Mouse (Mus musculus) c-Kit-negative CD71-positive TER-119-positive erythroid progenitor cells, embryonic 14.5 days (primary cell): Measurements from ENCODE around the gene Wipf2.

ENCODE experiments used
- DNase-seq: peaks from one replicate; pipeline ENCODE4 v3.0.0-alpha.2; 2013; ENCODE audit warnings: low read depth, low spot score

Gene Wipf2

DNA sequence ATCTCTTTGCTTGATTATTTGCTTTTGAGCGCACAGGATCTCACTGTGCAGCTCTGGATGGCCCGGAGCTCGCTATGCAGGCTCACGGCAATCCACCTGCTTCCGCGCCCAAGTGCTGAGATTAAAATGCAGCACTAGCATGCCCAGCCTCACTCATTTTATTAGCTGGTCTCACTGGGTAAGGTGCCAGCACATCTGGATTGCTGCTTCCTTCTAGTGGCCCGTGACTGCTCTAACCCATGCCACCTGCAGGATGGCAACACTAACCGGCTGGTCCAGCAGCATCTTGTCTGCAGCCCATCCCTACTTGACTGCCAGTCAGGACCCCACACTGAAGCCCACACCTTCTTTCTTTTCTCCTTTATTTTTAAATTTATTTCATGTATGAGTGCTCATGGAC lies 9.3 kb upstream of the Wipf2 start:
- DNase-seq: no peak

DNA sequence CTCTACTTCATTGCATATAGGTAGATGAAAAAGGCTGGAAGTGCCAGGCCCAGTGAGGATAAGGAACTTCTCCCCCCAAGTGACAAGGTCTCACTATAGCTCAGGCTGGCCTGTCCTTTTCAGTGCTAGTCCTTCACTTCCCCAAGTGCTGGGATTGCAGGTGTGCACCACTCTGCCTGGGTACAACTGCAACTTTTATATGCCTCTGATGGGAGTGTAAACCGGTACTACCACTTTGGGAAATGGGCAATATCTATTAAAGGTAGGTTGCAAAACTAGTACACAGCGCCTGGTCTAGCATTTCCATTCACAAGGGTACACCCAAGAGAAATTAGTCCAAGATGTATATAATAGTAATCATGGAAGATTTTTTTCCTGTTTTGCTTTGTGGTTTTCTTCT lies 8.8 kb upstream of the Wipf2 start:
- DNase-seq: no peak

DNA sequence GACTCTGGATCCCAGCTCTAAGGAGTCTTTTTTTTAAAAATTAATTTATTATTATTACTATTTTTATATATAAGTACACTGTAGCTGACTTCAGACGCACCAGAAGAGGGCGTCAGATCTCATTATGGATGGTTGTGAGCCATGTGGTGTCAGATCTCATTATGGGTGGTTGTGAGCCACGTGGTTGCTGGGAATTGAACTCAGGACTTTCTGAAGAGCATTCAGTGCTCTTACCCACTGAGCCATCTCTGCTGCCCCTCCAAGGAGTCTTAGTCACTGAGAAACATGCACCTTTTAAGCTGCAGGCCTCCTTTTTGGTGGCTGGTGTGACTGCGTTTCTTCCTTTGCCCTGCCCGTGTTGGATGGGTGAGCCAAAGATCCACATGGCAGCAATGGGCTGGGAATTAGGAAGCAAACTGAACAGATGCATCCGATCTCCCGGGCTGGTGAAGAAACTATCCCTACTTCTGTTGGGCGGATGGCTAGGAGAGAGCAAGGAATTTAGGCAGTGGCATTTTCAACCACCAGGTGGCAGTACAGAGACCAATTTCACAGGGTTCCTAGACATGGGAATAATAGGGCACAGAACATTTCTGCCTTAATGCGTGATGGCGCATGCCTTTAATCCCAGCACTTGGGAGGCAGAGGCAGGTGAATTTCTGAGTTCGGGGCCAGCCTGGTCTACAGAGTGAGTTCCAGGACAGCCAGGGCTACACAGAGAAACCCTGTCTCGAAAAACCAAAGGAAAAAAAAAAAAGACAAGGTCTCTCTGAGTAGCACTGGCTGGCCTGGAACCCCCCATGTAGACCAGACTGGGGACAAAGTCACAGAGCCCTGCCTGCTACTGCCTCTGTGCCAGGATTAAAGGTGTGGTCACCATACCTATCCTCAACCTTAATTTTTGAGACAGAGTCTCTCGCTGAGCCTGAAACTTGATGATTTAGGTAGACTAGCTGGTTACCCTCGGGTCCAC lies 4.4 kb upstream of the Wipf2 start:
- DNase-seq: peak; percentile 83

DNA sequence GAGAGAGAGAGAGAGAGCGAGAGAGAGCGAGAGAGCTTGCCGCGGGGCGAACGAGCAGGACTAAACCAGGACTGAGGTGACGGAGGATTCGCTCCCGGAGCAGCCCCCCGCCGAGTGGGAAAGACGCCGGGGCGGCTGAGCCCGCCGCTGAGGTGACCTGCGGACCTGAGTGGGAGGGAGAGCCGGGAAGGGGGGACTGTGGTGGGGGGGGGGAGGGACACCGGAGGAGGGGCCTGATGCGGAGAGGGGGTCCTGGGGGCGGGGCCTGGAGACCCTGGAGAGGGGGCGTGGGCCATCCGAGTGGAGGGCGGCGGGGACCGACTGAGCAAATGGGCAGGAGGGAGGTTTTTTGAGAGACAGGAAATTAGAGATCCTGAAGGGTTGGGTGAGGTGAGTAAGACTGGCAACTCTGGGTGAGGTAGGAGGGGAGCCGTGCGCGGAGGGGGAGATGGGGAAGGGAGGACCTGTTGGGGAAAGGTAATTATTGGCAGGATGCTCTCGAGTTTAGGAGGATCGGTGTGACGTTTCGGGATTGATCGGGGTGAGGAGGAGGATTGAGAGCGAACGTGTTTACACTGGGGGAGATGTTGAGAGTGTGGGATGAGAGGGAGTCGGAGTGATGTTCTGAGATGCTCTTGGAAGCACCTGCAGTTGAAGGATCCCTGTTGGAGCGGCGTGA lies 452 bp downstream of the Wipf2 start:
- DNase-seq: peak; percentile 17

DNA sequence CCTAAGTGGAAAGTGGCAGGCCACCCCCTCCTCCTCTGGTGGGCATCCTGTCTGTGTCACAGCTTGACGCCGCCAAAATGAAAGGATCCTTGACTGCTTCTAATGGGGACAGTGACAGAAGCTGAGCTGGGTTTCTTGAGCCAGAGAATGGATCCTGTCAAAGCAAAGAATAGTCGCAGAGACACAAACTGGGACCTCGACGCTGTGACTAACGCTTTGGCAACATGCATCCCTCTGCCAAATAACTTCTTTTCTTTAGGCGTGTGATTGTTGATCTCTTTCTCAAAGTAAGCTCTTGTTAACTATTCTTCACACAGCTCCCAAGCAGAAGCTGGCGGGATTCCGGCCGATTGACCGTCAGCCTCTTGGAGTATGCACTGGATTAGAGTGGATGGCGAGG lies 3.9 kb downstream of the Wipf2 start:
- no peak for DNase-seq

DNA sequence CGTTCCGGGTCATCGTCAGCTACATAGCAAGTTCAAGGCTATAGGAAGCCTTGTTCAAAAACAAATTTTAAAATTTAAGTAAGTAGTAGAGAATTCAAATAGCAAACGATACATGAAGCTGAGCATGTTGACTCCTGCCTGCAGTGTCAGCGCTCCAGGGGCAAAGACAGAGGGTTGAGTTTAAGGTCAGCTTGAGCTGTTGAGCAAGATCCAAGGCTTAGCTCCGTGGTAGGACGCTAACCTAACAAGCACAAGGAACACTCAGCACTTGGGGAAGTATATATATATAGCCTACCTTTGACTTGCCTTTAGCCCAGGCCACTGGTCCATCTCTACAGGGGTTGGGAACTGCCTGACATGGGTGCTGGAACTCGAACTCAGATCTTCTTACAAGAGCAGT lies 6.5 kb downstream of the Wipf2 start:
- no peak for DNase-seq

DNA sequence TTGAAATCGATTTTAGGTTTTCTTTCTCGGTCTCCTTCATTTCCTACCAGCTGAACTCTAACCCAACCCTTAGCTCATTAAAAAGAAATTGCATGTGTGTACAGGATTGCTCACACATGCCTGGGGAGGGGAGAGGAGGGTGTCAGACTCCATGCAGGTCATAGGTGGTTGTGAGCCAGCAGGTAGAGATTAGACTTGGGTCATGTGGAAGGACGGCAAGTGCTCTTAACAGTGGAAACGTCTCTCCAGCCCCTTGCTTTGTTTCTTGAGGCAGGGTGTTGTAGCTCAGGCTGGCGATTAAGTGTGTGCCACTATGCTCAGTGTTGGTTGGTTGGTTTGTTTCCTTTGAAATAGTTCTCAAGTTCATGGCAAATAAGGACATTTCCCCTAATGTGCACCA lies 7.4 kb downstream of the Wipf2 start:
- no peak for DNase-seq

DNA sequence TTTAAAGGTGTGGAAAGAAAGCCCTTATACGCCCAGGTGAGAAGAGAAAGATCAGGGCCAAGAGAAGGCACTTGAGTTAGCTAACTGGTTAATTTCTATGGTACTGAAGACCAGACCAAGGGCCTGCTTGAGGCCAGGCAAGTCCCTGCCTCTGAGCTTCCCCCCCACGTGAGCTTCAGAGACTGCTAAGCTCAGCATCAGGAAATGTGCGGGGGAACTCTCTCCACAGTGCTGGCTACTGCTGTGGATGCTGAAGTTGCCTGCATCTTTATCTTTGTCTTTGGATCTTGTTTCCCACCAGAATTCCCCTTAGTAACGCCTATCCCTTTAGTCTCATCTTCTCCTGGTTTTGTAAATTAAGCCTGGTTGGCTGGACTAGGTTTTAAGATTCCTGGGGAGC lies 8.0 kb downstream of the Wipf2 start:
- no peak for DNase-seq

DNA sequence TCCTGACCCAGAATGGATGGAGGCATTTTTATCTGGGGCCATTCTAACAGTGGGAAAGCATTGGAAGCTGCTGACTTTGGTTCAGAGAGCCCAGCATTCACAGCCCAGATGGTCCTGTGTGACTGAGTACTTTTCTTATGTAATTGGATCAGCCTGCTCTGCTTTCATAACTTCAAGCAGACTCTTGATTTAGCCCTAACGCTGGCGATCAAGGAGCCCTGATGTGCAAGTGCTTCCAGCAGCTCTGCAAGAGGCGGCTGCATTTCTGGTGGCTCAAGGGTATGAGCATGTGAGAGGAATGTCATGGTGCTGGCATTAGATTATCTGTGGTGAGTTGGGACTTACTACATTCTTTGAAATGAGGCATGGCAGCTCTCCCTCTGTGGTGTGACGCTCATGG lies 8.6 kb downstream of the Wipf2 start:
- DNase-seq: no peak

DNA sequence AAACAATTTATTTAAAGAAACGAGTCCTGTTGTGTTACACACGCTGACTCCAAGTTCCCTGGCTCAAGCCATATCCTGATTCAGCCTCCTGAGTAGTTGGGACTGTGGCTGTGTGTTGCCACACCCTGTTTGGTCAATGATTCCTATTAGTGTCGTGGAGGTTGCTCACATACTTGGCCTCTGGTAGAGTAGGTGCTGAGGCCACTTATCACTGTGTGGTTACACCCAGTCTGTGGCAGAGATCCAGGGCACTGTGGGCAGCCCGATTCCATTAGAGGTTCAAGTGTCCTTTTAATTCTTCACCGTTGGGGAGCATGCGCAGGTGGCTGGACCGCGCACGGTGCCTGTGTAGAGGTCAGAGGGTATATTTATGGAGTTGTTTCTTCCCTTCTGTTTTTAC lies 10.5 kb downstream of the Wipf2 start:
- no peak for DNase-seq

DNA sequence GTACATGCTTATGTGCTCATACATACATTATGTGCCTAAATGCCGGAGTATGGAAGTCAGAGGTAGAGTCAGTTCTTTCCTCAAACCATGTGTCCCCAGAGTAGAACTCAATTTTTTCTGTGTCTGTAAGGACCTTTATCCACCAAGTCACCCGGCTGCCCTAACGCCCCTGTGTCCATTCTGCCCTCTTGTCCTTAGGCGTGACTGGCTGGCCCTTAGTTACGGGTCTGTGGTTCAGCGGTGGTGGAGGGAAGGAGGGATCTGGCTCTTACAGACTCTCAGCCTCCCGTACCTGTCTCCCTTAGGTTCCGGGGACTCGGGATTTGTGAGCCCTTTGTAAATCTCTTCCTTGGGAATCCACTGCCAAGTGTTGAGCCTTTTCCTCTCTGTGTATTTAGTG lies 13.6 kb downstream of the Wipf2 start:
- DNase-seq: no peak

DNA sequence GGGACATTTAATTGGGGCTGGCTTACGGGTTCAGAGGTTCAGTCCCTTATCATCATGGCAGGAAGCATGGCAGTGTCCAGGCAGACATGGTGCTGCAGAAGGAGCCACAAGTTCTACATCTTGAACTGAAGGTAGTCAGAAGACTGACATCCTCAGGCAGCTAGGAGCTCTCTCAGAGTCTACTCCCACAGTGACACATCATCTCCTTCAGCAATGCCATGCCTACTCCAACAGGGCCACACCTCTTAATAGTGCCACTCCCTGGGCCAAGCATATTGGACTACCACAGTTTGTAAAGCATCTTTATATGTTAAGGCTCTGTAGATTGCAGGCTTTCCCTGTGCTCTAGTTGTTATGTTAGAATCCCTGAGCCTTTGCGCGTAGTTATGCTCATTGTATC lies 24.3 kb downstream of the Wipf2 start:
- DNase-seq: no peak

DNA sequence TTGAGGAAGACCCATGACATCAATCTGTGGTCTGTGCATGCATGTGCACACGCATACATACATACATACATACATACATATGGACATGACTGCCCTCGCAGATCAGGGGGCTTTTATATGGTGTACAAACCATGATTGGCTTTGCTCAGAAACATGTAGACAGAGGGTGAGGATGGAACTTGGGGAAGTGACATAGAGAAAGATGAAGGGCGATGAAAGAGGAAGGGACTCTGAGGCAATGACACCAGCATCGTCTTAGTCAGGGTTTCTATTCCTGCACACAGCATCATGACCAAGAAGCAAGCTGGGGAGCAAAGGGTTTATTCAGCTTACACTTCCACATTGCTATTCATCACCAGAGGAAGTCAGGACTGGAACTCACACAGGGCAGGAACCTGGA lies 25.6 kb downstream of the Wipf2 start:
- DNase-seq: no peak

DNA sequence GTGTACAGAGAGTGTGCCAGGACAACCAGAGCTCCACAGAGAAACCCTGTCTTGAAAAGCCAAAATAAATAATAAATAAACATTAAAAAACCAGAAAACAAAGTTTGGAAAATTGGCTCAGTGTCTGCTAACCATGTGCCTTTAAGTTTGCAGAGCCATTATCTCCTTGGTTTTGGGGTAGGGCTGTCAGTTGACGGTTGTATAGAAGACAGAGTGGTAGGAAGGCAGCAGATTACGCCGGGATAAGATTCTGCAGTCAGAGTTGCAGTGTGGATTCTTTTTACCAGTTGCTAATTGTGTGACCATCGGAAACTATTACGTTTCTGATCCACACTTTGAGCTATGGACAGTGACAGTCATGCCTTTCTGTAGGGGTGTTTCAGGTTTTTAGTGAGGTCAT lies 26.5 kb downstream of the Wipf2 start:
- DNase-seq: no peak

DNA sequence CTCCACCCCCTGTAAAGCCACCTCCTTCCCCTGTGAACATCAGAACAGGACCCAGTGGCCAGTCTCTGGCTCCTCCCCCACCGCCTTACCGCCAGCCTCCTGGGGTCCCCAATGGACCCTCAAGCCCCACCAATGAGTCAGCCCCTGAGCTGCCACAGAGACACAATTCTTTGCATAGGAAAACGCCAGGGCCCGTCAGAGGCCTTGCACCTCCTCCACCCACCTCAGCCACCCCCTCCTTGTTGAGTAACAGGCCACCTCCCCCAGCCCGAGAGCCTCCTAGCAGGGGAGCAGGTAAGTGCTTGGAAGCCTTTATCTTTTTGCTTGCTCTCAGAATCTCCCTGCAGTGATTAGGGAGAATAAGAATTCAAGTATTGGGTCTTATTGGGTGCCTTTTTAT lies 29.0 kb downstream of the Wipf2 start:
- DNase-seq: no peak

DNA sequence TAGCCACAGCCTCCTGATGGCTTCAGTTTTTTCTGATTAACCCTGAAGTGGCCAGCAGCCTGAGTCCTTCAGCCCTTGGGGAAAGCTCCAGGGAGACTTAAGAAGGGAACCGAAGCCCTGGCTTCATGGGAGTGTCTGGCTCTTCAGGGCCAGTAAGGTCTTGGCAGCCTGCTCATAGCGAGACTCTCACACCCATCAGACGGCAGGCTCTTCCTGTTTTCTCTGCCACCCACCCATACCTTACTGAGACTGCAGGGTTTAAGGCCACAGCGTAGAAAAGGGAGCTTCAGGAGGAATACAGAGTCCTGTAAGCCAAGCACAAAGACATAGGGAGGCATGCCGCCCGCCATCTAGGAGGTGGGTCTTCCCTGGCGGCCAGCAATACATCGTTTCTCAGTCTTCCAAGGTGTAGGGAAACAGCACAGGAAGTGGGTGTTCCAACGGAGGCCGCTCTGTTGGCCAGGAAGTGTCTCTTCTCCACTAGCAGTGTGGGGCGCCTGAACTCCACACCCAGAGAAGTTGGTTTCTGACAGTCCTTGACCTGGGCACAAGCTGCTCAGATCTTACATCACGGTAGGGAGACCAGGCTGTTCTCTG lies 37.2 kb downstream of the Wipf2 start:
- DNase-seq: no peak

DNA sequence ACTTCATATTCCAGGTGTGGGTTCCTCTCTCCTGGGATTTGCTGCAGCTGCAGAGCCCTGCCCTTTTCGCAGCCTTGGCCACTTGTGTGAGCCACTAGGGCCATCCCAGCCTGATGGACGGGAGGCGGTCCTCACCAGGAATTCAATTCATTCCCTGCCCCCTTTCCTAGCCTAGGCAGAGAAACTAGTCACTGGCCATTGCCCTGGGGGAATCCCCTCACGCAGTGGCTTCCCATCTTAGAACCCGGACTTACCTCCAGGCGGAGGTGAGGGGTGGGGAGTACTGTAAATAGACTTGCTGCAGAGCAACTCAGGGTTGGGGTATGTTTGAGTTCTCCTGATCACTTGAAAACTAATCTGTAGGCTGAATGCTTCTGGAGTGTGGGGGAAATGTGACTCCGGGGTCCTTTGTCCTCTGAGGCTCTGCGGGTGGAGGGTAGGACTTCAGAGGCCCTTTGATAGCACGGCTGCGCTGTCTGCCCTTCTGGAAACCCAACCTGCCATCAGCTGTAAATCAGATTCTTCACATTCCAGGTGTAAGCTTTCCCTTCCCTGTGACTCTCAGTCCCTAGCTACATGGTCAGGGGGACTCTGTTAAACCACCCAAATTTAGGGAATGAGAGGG lies 39.3 kb downstream of the Wipf2 start:
- DNase-seq: no peak

DNA sequence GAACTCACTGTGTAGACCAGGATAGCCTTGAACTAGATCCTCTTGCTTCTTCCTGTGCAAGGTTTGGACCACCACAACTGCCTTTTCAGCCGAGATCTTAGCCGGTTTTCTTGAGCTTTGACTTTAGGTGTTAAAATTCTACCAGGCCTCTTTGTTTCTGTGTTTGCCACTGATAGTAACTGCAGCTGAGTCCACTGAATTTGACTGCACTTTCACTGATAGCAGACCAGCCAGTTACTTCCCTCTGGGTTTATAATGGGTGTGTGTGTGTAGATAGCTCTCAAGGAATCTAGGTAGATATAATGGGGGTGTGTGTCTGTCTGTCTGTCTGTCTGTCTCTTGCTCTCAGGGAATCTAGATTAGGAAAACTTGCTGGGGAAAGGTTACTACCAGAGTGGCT lies 41.1 kb downstream of the Wipf2 start:
- DNase-seq: no peak

DNA sequence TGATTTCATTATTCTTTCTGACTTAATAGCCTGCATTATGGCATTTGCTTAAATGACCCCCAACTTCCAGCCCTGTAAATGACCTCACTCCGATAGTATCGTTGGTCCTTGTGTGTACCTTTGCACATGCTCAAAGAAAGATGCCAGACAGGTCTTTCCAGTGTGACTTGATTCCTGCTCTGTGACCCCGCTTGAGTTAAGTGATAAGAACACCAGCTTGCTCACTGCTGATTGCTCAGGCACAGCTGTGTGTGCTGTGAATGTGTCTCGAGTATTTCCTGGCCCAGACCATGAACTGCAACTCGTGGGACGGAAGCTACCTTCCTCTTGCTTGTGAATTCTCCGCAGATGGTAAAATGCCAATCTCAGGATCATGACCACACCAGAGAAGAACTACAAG lies 41.6 kb downstream of the Wipf2 start:
- DNase-seq: no peak

DNA sequence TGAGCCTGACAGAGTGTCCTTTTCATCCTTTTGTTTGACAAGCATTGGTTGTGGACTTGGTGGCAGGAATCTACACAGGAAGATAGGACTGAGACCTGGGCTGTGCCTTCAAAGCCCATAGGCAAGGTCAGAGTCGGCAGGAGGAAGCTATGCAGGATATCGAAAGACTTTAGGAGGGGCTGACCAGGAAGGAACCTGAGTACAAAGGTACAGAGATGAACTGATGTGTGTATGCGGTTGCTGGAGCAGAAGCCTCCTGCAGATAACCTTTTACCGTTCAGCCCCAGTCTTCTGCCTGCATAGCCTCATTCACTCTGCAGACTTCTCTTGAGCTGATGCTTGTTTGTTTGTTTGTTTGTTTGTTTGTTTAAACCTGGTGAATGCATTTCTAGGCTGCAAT lies 42.1 kb downstream of the Wipf2 start:
- DNase-seq: no peak

DNA sequence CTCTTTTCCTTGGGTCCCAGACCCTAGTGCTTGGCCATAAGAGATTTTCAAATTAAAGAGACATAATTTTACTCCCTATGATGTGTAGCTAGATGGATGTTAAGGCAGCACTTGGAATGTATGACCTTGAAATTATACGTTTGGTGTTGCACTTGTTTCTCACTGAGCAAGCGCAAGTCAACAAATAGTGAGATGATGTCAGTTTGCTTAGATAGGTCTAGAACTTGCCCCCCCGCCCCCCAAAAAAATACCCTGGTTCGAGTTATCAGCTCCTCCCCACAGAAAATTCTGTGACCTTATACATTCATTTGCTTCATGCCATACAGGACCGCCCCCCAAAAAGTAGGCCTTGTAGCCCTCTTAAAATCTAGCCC lies 43.6 kb downstream of the Wipf2 start:
- no peak for DNase-seq

DNA sequence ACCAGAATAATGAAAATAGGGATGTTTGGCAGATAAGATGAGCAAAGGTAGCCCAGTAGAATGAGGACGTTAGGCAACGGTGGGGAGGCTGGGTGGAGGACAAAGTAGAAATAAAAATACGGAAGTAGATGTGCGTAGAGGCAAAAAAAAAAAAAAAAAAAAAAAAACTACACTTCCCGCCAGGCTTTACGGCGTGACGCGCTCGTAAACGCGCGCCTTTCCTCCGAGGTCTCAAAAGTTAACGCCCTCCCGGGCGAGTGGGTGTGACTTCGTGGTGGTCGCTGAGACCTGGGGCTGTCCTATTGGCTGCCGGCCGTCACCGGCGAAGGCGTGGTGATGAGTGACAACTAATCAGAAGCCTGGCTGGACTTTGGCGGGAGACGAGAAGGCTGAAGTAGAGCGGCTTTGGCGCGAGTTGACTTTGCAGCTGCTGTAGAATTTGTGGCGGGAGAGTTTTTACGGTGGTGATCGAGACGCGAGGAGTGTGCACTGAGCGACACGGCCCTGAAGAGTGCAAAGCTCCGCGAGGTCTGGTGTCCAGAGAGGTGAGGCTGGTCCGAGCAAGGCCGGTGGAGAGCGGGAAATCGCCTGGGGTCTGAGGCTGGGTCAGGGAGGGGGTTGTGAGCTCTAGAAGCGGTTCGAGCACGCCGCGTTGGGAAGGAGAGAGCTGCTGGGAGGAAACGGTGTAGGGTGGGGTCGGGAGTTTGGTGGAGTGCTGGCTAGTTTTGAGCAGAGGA lies 44.2 kb downstream of the Wipf2 start, which contains the start of gene Cdc6:
Gene Cdc6, plus strand, starts transcription at position 365 of the 737 bp plus-strand sequence.
- peak; percentile 97 for DNase-seq
